Mouse (Mus musculus): Measurements from ENCODE around the gene Shbg. TPM values are rescaled to one million over a fixed set of nuclear protein-coding genes. Genes with fewer than 3 reads are reported as not detected.

Gene Shbg
- polyA plus RNA-seq (2015; fragmentation: Nextera tagmentation; extraction: Ambion mirVana): 26.6 and 27.2 TPM in 2 replicates

DNA sequence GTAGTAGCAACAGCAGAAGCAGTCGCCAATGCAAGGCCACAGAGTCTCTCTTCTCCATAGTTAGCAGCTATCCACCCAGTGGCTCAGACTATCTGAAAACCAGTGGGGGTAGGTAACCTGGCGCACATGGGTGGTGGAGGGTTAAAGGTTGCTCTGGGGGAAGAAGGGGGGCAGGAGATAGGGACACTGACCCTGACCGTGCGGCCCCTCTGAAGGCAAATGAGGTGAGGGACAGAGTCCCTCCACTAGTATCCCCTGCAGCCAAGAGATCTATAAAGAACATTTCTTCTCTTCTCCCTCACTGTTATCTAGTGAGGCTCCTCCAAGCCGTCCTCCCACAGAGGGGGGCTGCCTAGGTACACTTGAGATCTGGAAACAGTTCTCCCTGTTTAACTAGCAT is at the start of gene Shbg:
Gene Shbg (minus strand): TSS at position 101 of the 400 bp plus-strand sequence.
- Histone ChIP-seq H3K27ac (replicated peaks) (no peak within 1 kb of the TSS; the same call in 1 of the 2 replicates), H3K9ac (peak within 1 kb of the TSS; percentile 35; the same call in 1 of the 2 replicates), H3K36me3 (replicated peaks) (no peaks in the 10 kb centered on the region), H3K27me3 (peaks cover 20% of the 10 kb centered on the region), H3K9me3 (replicated peaks) (no peaks in the 10 kb centered on the region), H3K4me3 (replicated peaks) (no peak within 1 kb of the TSS), H3K4me1 (replicated peaks) (peaks cover 58% of the 10 kb centered on the region), H3K4me2 (peak within 1 kb of the TSS; percentile 32)
- 41% methylated on average over 5 of the region's 5 CpGs for WGBS (ENCODE audit: insufficient replicate concordance)
- no peak for ATAC-seq (ENCODE audit: insufficient read depth)

DNA sequence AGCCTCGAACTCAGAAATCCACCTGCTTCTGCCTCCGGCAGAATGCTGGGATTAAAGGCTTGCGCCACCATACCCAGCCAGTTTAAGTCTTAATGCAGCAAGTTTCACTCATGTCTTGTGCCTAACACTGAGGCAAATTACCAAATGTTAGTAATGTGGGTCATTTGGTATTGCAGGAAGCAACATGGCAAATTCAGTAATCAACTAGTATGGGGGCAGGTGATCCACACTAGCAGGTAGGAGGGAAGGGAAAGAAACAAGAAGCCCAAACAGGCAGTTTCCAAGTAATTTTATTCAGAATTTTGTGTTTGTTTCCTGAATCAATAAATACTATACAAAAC is 48.9 kb upstream of the Shbg start:
- Histone ChIP-seq H3K27ac (replicated peaks) (peak overlapping the region; percentile 48; the same call in 1 of the 2 replicates), H3K36me3 (replicated peaks) (peaks cover 71% of the 10 kb centered on the region), H3K4me2 (no peak overlapping the region), H3K4me1 (replicated peaks) (peaks cover 59% of the 10 kb centered on the region), H3K9me3 (replicated peaks) (no peaks in the 10 kb centered on the region), H3K27me3 (no peaks in the 10 kb centered on the region), H3K9ac (no peak overlapping the region), H3K4me3 (replicated peaks) (no peak overlapping the region)
- ATAC-seq (ENCODE audit: insufficient read depth): no peak
- WGBS (ENCODE audit: insufficient replicate concordance): 79% methylated on average over 3 of the region's 3 CpGs

DNA sequence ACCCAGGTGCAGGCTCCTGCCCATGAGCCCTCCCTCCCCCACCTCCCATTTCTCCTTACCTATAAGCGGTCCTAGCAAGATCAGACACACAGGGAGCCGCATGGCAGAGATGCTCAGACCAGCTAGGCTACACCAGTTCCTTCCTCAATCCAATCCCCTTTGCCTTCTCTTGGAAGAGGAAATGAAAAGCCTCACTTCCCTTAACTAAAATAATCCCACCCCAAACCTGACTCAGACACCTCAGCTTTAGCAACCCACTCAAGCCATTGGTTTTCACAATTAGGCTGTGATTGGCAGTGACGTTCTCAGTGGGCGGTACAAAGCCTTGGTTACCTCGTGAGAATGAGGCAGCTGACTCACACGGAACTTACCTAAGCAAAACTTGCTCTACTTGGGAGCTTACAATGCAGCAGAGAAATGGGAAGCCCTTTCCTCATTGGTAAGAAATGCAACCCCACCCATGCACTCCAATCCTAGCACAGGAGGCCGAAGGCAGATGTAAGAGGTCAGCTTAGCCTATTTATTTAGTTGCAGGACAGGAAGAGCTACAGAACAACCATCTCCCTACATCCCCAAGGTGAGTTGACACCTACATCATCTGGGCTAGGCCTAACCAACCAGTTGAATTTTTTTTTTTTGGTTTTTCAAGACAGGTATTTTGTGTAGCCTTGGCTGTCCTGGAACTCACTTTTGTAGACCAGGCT is 48.4 kb upstream of the Shbg start, which contains the start of gene Cd68:
Gene Cd68 (minus strand): TSS at position 193 of the 704 bp plus-strand sequence.
- Histone ChIP-seq H3K9me3 (replicated peaks) (no peaks in the 10 kb centered on the region), H3K27me3 (no peaks in the 10 kb centered on the region), H3K4me2 (peak within 1 kb of the TSS; percentile 8; the same call in 1 of the 2 replicates), H3K4me3 (replicated peaks) (peak within 1 kb of the TSS; percentile 9; the same call in 1 of the 2 replicates), H3K36me3 (replicated peaks) (peaks cover 71% of the 10 kb centered on the region), H3K4me1 (replicated peaks) (peaks cover 62% of the 10 kb centered on the region), H3K9ac (no peak within 1 kb of the TSS), H3K27ac (replicated peaks) (peak within 1 kb of the TSS; percentile 48)
- 20% methylated on average over 7 of the region's 7 CpGs for WGBS (ENCODE audit: insufficient replicate concordance)
- no peak for ATAC-seq (ENCODE audit: insufficient read depth)

DNA sequence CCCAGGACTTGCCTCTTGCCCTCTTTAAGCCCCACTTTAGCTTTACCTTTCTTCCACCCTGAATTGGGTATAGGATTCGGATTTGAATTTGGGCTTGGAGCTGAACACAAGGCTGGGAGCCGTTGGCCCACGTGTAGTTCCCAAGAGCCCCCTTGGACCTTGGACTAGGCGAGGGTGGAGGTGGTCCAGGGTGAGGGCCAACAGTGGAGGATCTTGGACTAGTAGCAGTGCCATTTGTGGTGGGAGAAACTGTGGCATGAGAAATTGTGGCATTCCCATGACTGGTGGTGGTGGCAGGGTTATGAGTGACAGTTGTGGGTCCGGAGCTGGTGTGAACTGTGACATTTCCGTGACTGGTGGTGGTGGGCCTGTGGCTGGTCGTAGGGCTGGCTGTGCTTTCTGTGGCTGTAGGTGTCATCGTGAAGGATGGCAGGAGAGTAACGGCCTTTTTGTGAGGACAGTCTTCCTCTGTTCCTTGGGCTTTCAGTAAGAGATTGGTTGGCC is 47.8 kb upstream of the Shbg start:
- Histone ChIP-seq H3K4me2 (peak overlapping the region; percentile 8; the same call in 1 of the 2 replicates), H3K4me1 (replicated peaks) (peaks cover 62% of the 10 kb centered on the region), H3K9ac (no peak overlapping the region), H3K4me3 (replicated peaks) (peak overlapping the region; percentile 9; the same call in 1 of the 2 replicates), H3K27me3 (no peaks in the 10 kb centered on the region), H3K36me3 (replicated peaks) (peaks cover 67% of the 10 kb centered on the region), H3K9me3 (replicated peaks) (no peaks in the 10 kb centered on the region), H3K27ac (replicated peaks) (peak overlapping the region; percentile 48)
- WGBS (ENCODE audit: insufficient replicate concordance): 68% methylated on average over 9 of the region's 9 CpGs
- no peak for ATAC-seq (ENCODE audit: insufficient read depth)

DNA sequence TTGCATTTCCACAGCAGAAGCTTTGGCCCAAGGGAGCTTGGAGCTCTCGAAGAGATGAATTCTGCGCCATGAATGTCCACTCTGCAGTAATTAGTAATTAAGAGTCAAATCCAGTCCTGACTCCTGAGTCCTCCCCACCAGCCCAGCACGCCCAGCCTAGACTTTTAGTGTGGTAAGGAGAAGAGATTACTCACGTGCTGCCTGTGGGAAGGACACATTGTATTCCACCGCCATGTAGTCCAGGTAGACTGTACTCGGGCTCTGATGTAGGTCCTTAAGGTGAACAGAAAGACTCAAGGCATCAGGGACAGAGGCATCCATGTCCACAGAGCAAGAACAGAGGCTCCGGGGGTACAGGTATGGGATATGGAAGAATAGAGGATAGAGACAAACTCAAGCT is 47.1 kb upstream of the Shbg start:
- Histone ChIP-seq H3K27ac (replicated peaks) (peak overlapping the region; percentile 94), H3K4me3 (replicated peaks) (no peak overlapping the region), H3K9me3 (replicated peaks) (no peaks in the 10 kb centered on the region), H3K36me3 (replicated peaks) (peaks cover 67% of the 10 kb centered on the region), H3K27me3 (no peaks in the 10 kb centered on the region), H3K9ac (no peak overlapping the region), H3K4me2 (no peak overlapping the region), H3K4me1 (replicated peaks) (peaks cover 60% of the 10 kb centered on the region)
- 83% methylated on average over 7 of the region's 7 CpGs for WGBS (ENCODE audit: insufficient replicate concordance)
- no peak for ATAC-seq (ENCODE audit: insufficient read depth)

DNA sequence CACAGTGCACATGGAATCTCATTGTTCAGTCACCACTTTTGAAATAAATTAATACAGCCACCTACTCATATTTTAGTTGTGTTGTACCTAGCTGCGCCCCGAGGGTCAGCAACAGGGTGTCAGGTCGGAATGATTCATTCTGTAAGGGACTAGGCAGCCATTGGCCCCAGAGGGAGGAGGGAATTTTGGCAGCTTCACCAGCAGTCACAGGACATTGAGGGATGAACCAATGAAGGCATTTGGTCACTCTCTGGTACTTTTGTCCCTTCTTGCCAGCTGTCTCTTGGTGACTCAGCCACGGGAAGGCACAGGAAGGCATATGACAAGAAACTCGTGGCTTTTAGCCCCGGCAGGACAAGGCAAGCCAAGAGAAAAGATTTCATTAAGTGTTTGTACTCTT is 46.1 kb upstream of the Shbg start:
- H3K4me3 ChIP-seq (replicated peaks): no peak overlapping the region
- WGBS (ENCODE audit: insufficient replicate concordance): 59% methylated on average over 6 of the region's 6 CpGs
- H3K27me3 ChIP-seq: no peaks in the 10 kb centered on the region
- H3K9ac ChIP-seq: no peak overlapping the region
- ATAC-seq (ENCODE audit: insufficient read depth): no peak
- peak overlapping the region; percentile 94 for H3K27ac ChIP-seq (replicated peaks)
- peaks cover 49% of the 10 kb centered on the region for H3K4me1 ChIP-seq (replicated peaks)
- no peaks in the 10 kb centered on the region for H3K9me3 ChIP-seq (replicated peaks)
- peak overlapping the region; percentile 81 for H3K4me2 ChIP-seq
- H3K36me3 ChIP-seq (replicated peaks): peaks cover 64% of the 10 kb centered on the region

DNA sequence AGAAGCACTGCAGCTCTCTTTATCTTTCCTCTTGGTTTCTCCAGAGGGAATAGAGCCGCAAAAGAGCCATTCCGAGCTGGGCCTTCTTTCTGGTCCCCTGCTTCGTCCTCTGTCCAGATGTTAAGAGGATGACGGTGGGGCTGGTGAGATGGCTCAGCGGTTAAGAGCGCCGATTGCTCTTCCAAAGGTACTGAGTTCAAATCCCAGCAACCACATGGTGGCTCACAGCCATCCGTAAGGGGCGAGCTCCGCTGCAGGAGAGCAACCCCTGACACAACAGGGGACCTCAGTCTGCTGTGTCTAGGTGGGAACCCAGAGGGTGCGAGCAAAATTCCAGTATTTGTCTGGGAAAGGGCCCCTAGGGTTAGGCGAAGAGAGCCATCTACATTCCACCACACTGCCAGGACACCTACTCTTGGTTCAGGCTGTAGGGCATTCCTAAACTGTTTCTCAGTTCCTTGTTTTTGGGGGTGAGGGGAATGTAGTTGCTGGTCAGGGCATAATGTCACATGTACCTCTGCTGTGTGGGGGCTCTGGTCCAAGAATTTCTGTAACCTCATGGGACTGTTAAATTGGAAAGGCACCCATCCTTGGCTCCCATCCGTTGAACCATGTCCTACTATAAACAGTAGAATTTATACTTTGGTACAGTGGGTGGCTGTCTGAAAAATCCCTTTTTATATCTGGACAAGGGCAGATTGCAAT is 45.4 kb upstream of the Shbg start:
- Histone ChIP-seq H3K27me3 (no peaks in the 10 kb centered on the region), H3K9me3 (replicated peaks) (no peaks in the 10 kb centered on the region), H3K9ac (peak overlapping the region; percentile 61), H3K27ac (replicated peaks) (peak overlapping the region; percentile 94), H3K4me1 (replicated peaks) (peaks cover 48% of the 10 kb centered on the region), H3K36me3 (replicated peaks) (peaks cover 64% of the 10 kb centered on the region), H3K4me3 (replicated peaks) (peak overlapping the region; percentile 70), H3K4me2 (peak overlapping the region; percentile 81)
- 64% methylated on average over 13 of the region's 13 CpGs for WGBS (ENCODE audit: insufficient replicate concordance)
- no peak for ATAC-seq (ENCODE audit: insufficient read depth)

DNA sequence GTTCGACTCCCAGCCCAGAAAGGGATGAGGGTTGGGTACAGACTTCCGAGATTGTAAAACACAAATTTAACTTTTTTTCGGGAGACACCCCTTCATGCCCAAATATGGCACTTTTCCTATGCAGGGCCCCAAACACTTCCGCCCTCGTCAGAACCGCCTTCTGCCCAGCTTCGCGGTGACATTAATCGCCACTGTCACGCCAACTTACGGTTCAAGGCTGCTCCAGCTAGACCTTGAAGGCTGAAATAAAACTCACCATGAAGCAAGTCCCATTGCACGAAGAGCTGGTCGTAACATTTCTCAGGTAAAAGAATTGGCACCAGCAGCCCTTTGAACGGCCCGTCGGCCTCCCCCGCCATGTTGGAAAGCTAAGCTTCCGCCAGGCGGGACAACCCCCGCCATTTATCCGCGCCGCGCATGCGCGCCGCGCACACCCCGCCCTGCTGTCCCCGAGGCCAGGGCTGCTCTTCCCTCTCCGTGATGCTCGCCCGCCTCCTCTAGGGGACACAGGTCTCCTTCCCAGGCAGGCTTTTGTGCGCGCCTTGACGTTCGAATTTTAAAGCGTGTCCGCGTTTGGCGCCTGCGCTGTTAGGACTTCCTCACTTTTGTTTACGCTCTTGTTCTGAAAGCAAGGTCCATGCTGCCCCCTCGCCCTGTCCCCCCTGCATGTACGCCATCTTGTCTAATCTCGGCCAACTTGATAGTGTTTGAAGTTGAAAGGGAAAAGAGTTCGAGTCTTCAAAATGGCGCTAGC is 44.7 kb upstream of the Shbg start, which contains the start of gene Mpdu1:
Gene Mpdu1 (minus strand): TSS at position 430 of the 754 bp plus-strand sequence.
- H3K36me3 ChIP-seq (replicated peaks): peaks cover 64% of the 10 kb centered on the region
- no peaks in the 10 kb centered on the region for H3K9me3 ChIP-seq (replicated peaks)
- H3K27ac ChIP-seq (replicated peaks): peak within 1 kb of the TSS; percentile 94
- peak within 1 kb of the TSS; percentile 70 for H3K4me3 ChIP-seq (replicated peaks)
- peak; percentile 93 for ATAC-seq (ENCODE audit: insufficient read depth)
- peaks cover 49% of the 10 kb centered on the region for H3K4me1 ChIP-seq (replicated peaks)
- peak within 1 kb of the TSS; percentile 61 for H3K9ac ChIP-seq
- peak within 1 kb of the TSS; percentile 81 for H3K4me2 ChIP-seq
- WGBS (ENCODE audit: insufficient replicate concordance): under 1% methylated on average over 48 of the region's 48 CpGs
- no peaks in the 10 kb centered on the region for H3K27me3 ChIP-seq

DNA sequence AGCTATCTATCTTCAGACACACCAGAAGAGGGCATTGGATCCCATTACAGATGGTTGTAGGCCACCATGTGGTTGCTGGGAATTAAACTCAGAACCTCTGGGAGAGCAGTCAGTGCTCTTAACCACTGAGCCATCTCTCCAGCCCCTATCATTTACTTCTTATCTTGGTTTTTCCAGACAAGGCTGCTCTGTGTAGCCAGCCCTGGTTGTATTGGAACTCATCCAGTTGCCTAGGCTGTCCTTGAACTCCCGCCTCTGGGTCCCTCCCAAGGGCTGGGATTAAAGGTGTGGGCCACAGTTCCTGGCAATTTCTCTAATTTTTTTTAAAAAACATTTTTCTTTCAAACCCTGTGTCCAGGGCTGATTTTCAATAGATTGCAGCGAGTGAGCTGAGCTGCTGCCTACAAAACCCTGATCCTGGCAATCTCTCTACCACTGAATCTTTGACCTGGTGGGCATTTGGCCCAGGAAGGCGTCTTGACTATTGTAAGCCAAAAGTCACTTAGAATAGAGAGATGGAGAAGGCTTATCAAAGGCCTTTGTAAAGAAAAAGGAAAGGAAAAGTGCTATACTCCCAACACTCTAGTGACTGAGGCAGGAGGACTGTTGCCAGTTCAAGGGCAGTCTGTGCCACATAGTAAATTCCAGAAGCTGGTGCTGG is 43.6 kb upstream of the Shbg start:
- Histone ChIP-seq H3K27ac (replicated peaks) (peak overlapping the region; percentile 94), H3K27me3 (no peaks in the 10 kb centered on the region), H3K9me3 (replicated peaks) (no peaks in the 10 kb centered on the region), H3K4me3 (replicated peaks) (peak overlapping the region; percentile 70), H3K4me1 (replicated peaks) (peaks cover 57% of the 10 kb centered on the region), H3K4me2 (peak overlapping the region; percentile 81), H3K36me3 (replicated peaks) (peaks cover 64% of the 10 kb centered on the region), H3K9ac (peak overlapping the region; percentile 61)
- WGBS (ENCODE audit: insufficient replicate concordance): 46% methylated on average over 3 of the region's 3 CpGs
- ATAC-seq (ENCODE audit: insufficient read depth): no peak

DNA sequence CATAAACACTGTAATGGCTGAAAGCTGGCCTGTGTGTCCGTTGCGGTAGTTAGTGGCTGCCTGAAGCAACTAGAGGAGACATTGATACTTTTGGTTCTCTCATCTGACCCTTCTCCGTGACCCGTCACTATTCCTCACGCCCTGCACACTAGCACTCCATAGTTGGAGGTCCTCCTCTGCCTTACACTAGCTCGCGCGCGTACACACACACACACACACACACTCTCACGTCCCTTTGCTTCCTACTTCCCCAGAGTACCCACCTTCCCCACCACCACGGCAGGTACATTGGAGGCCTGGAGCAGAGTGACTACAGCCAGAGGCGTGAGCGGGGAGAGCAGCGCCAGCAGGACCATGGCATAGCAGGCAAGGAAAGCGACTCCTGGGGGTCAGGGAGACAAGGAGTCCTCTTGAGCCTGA is 39.8 kb upstream of the Shbg start:
- Histone ChIP-seq H3K9me3 (replicated peaks) (no peaks in the 10 kb centered on the region), H3K27me3 (no peaks in the 10 kb centered on the region), H3K4me1 (replicated peaks) (peaks cover 57% of the 10 kb centered on the region), H3K4me3 (replicated peaks) (no peak overlapping the region), H3K36me3 (replicated peaks) (peaks cover 71% of the 10 kb centered on the region), H3K9ac (no peak overlapping the region), H3K27ac (replicated peaks) (no peak overlapping the region), H3K4me2 (no peak overlapping the region)
- ATAC-seq (ENCODE audit: insufficient read depth): no peak
- WGBS (ENCODE audit: insufficient replicate concordance): 80% methylated on average over 15 of the region's 15 CpGs
